Mouse (Mus musculus) embryonic fibroblast, embryonic 13.5 days (primary cell): ENCODE results near the gene Sptbn4. TPM values are rescaled to one million over a fixed set of nuclear protein-coding genes. Genes with fewer than 3 reads are reported as not detected.

ENCODE experiments used
- H3K27ac ChIP-seq: 2 replicates; pipeline ENCODE4 v1.5.1; 2012; ENCODE audit warnings: low read length, control low read depth, inconsistent platforms; ENCODE audit not compliant: insufficient read depth
- H3K4me1 ChIP-seq: 2 replicates; pipeline ENCODE4 v1.6.1; 2011; ENCODE audit warnings: low read length; ENCODE audit not compliant: control insufficient read depth, insufficient read depth
- H3K4me3 ChIP-seq: 2 replicates; pipeline ENCODE4 v1.5.1; 2011; ENCODE audit warnings: mild to moderate bottlenecking, control low read depth, low read length; ENCODE audit not compliant: insufficient read depth
- CTCF ChIP-seq: IDR thresholded peaks from 2 replicates; pipeline ENCODE4 v1.5.1; 2011; ENCODE audit warnings: mild to moderate bottlenecking, control low read depth, low read length, moderate library complexity, borderline replicate concordance; ENCODE audit not compliant: insufficient read depth
- POLR2A ChIP-seq: IDR thresholded peaks from 2 replicates; pipeline ENCODE4 v1.6.1; 2011; ENCODE audit warnings: low read depth, mild to moderate bottlenecking, control low read depth, low read length, moderate library complexity
- polyA plus RNA-seq: library from polyadenylated mRNA; stranded (reverse); fragments of >200 nt; gene quantifications from 2 replicates; pipeline ENCODE4 v1.2.4, GENCODE M21; 2011; ENCODE audit warnings: low read depth; ENCODE audit not compliant: missing spikeins, insufficient read length

Sptbn4 gene
- polyA plus RNA-seq, 1 experiment = 0.51 TPM

- TF ChIP-seq POLR2A (no peak), CTCF (no peak)
- peak overlapping the region; percentile 29; the same call in 1 of the 2 replicates for H3K4me3 ChIP-seq
- H3K27ac ChIP-seq = no peak overlapping the region
- H3K4me1 ChIP-seq = 0 out of 2 replicates have a peak, but pooled peaks cover 2% of the 10 kb centered on the region
Measured at GRCm38 (mm10) chr7:27407816-27408215, 39.7 kb downstream of the Sptbn4 start.

- no peak for TF ChIP-seq CTCF
- TF ChIP-seq POLR2A = no peak
- no peak overlapping the region for H3K27ac ChIP-seq
Measured at GRCm38 (mm10) chr7:27406481-27406880, 41.0 kb downstream of the Sptbn4 start.

GRCm38 (mm10) chr7:27404203-27404942 is 43.1 kb downstream of the Sptbn4 start:
- H3K4me1 ChIP-seq = 0 out of 2 replicates have a peak, but pooled peaks cover 2% of the 10 kb centered on the region
- no peak overlapping the region for H3K4me3 ChIP-seq
- no peak overlapping the region for H3K27ac ChIP-seq
- TF ChIP-seq CTCF = no peak
- no peak for TF ChIP-seq POLR2A

More at GRCm38 (mm10) chr7:27406481-27406880, 41.0 kb downstream of the Sptbn4 start:
- H3K4me1 ChIP-seq = 0 out of 2 replicates have a peak, but pooled peaks cover 2% of the 10 kb centered on the region
- no peak overlapping the region for H3K4me3 ChIP-seq

GRCm38 (mm10) chr7:27402675-27403074 is 44.8 kb downstream of the Sptbn4 start:
- no peak overlapping the region for H3K4me3 ChIP-seq
- TF ChIP-seq CTCF = peak; percentile 82
- no peak for TF ChIP-seq POLR2A

GRCm38 (mm10) chr7:27400545-27400944 is 46.9 kb downstream of the Sptbn4 start:
- TF ChIP-seq POLR2A (no peak), CTCF (no peak)
- Histone ChIP-seq H3K4me3 (no peak overlapping the region), H3K4me1 (no peaks in the 10 kb centered on the region), H3K27ac (no peak overlapping the region)

More at GRCm38 (mm10) chr7:27402675-27403074, 44.8 kb downstream of the Sptbn4 start:
- Histone ChIP-seq H3K27ac (no peak overlapping the region), H3K4me1 (0 out of 2 replicates have a peak, but pooled peaks cover 2% of the 10 kb centered on the region)

- no peaks in the 10 kb centered on the region for H3K4me1 ChIP-seq
- H3K4me3 ChIP-seq = no peak overlapping the region
- TF ChIP-seq POLR2A (no peak), CTCF (peak; percentile 58; the same call in 1 of the 2 replicates)
- H3K27ac ChIP-seq = no peak overlapping the region
Measured at GRCm38 (mm10) chr7:27397048-27397949, 50.2 kb downstream of the Sptbn4 start.

GRCm38 (mm10) chr7:27396184-27397047 is 51.1 kb downstream of the Sptbn4 start:
- no peak for TF ChIP-seq CTCF
- no peak for TF ChIP-seq POLR2A
- no peak overlapping the region for H3K27ac ChIP-seq
- no peaks in the 10 kb centered on the region for H3K4me1 ChIP-seq
- no peak overlapping the region for H3K4me3 ChIP-seq

- H3K4me3 ChIP-seq = no peak overlapping the region
- H3K4me1 ChIP-seq = no peaks in the 10 kb centered on the region
Measured at GRCm38 (mm10) chr7:27395521-27396183, 51.8 kb downstream of the Sptbn4 start.

GRCm38 (mm10) chr7:27391416-27391815 is 56.1 kb downstream of the Sptbn4 start:
- no peak for TF ChIP-seq CTCF
- no peak for TF ChIP-seq POLR2A
- Histone ChIP-seq H3K4me3 (no peak overlapping the region), H3K27ac (no peak overlapping the region), H3K4me1 (no peaks in the 10 kb centered on the region)

More at GRCm38 (mm10) chr7:27395521-27396183, 51.8 kb downstream of the Sptbn4 start:
- no peak overlapping the region for H3K27ac ChIP-seq
- TF ChIP-seq POLR2A (no peak), CTCF (no peak)
